Mouse (Mus musculus) liver, embryonic 15.5 days (tissue): ENCODE data around the gene Gm9745. TPM values are rescaled to one million over a fixed set of nuclear protein-coding genes. Genes with fewer than 3 reads are reported as not detected.
A peak's percentile ranks its signal among the peaks of the same experiment; 100 is the strongest.
"Not testable (repeated sequence)": the region's sequence is repeated elsewhere in the genome, so short reads cannot be mapped to it uniquely, and the experiment has no call there.

Source experiments
- ATAC-seq: fragments of 200-750 bp; cut with Nextera tagmentation; 2 replicates; pipeline ENCODE4 v1.8.0; 2017; ENCODE audit warnings: moderate number of reproducible peaks, mild to moderate bottlenecking, moderate library complexity; ENCODE audit not compliant: insufficient read depth
- H3K27ac ChIP-seq: fragments of 300-500 bp; sonication (generic); replicated peaks from 2 replicates; pipeline ENCODE4 v1.5.1; 2015; ENCODE audit warnings: mild to moderate bottlenecking, inconsistent platforms
- H3K27me3 ChIP-seq: fragments of 300-500 bp; sonication (generic); 2 replicates; pipeline ENCODE4 v1.6.1; 2015; ENCODE audit warnings: mild to moderate bottlenecking, inconsistent platforms
- H3K36me3 ChIP-seq: fragments of 300-500 bp; sonication (generic); replicated peaks from 2 replicates; pipeline ENCODE4 v1.6.1; 2015; ENCODE audit warnings: moderate library complexity, mild to moderate bottlenecking, inconsistent platforms
- H3K4me1 ChIP-seq: fragments of 300-500 bp; sonication (generic); replicated peaks from 2 replicates; pipeline ENCODE4 v1.6.1; 2015; ENCODE audit warnings: inconsistent platforms
- H3K4me2 ChIP-seq: fragments of 300-500 bp; sonication (generic); 2 replicates; pipeline ENCODE4 v1.6.1; 2015; ENCODE audit warnings: moderate library complexity, mild to moderate bottlenecking, inconsistent platforms
- H3K4me3 ChIP-seq: fragments of 300-500 bp; sonication (generic); replicated peaks from 2 replicates; pipeline ENCODE4 v1.5.1; 2015; ENCODE audit warnings: mild to moderate bottlenecking, inconsistent platforms
- H3K9ac ChIP-seq: fragments of 300-500 bp; sonication (generic); 2 replicates; pipeline ENCODE4 v1.6.1; 2015; ENCODE audit warnings: moderate library complexity, mild to moderate bottlenecking, inconsistent platforms
- H3K9me3 ChIP-seq: fragments of 300-500 bp; sonication (generic); replicated peaks from 2 replicates; pipeline ENCODE4 v1.6.1; 2016; ENCODE audit warnings: inconsistent platforms
- WGBS: fragments of 180-500 bp; shearing (Covaris S2); methylation state at CpG from one replicate; pipeline ENCODE4 v1.1.7; 2015; ENCODE audit warnings: mixed read lengths; ENCODE audit not compliant: insufficient replicate concordance; 5-methylcytosine and 5-hydroxymethylcytosine counted together
- polyA plus RNA-seq: library from polyadenylated mRNA; unstranded; fragments of >200 nt; fragmentation: Nextera tagmentation; extraction: Ambion mirVana; gene quantifications from 2 replicates; pipeline ENCODE4 v1.2.1, GENCODE M21; 2015

Gene Gm9745
- polyA plus RNA-seq: not detected in 2 replicates

DNA sequence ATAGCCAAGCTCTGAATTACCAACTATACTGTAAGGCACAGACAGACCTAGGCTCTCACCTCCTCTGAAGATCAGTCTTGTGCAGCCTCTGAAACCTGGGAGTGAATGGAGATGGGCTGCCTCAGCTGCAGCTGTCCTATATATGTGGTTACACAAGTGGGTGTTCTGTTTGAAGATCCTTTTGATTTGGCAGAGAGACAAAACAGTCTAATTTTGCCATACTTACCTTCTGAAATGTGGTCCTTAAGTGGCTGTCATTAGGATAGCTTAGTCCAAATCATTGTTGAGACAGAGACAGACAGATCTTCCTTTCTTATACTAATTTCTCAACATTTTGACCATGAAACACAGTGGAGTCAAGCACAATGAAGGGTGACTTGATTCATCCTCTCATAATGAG, at the start of gene Gm9745:
Gene Gm9745 (minus strand): TSS at position 101 of the 400 bp plus-strand sequence.
- H3K36me3 ChIP-seq, ATAC-seq, H3K9me3 ChIP-seq, H3K4me1 ChIP-seq, H3K9ac ChIP-seq, H3K4me3 ChIP-seq, H3K4me2 ChIP-seq, H3K27me3 ChIP-seq, H3K27ac ChIP-seq: not testable (repeated sequence)

DNA sequence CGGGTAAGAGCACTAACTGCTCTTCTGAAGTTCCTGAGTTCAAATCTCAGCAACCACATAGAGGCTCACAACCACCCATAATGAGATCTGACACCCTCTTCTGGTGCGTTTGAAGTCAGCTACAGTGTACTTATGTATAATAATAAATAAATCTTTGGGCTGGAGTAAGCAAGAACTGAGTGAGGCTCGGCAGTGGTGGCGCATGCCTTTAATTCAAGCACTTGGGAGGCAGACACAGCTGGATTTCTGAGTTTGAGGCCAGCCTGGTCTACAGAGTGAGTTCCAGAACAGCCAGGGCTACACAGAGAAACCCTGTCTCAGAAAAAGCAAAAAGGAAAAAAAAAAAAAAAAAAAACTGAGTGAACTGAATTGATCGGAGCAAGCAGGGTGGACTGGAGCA, 49.2 kb upstream of the Gm9745 start:
- ATAC-seq: not testable (repeated sequence)
- peak overlapping the region; percentile 97 for H3K27ac ChIP-seq
- WGBS: 76% methylated on average over 5 of the region's 5 CpGs

DNA sequence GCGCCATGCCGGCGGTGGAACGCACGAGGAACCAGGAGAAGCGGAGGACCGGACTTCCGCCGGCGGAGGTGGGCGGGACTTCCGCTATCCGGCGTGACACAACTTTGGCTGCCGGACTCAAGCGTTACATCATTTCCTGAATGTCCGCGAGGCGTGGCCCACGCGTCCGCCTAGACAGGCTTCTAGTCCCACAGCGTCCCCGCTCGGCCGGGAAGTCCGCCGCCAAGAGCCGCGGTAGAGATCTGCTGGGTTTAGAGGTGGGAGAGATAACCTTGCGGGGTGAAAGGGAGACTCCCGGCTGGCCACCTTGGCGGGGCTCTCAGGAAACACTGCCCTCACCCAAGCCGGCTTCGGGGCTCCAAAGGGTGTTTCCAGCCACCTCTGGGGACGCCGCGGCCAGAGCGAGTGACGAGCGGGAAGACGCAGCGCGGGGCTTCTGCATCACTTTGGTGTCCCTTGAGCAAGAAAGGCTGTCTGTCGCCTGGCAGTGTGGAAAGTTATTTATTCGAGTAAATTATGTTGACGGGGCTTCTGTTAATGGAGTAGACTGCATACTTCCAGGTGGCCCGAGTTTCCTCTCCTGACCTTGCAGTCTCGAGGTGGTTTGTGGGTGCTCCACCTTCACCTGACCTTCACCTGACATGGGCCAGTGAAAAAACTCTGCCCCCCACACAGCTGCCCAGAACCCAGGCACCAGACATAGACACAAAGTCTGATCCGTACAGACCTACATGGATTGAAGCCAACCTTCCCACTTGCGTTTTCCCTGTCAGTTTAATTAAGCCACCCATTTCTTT, 48.2 kb upstream of the Gm9745 start, which contains the start of gene Gtpbp4:
Gene Gtpbp4 (minus strand): TSS at position 94 of the 797 bp plus-strand sequence.
- H3K9ac ChIP-seq: peak within 1 kb of the TSS; percentile 98
- H3K4me3 ChIP-seq: peak within 1 kb of the TSS; percentile 95
- ATAC-seq: peak; percentile 95
- peaks cover 10% of the 10 kb centered on the region for H3K36me3 ChIP-seq
- H3K4me1 ChIP-seq: peaks cover 41% of the 10 kb centered on the region
- no peaks in the 10 kb centered on the region for H3K9me3 ChIP-seq
- no peaks in the 10 kb centered on the region for H3K27me3 ChIP-seq
- peak within 1 kb of the TSS; percentile 97 for H3K27ac ChIP-seq
- 1% methylated on average over 51 of the region's 51 CpGs for WGBS
- H3K4me2 ChIP-seq: peak within 1 kb of the TSS; percentile 90

More for the DNA sequence above, 49.2 kb upstream of the Gm9745 start:
- not testable (repeated sequence) for H3K9ac ChIP-seq, H3K36me3 ChIP-seq, H3K9me3 ChIP-seq, H3K27me3 ChIP-seq
- Histone ChIP-seq H3K4me2 (peak overlapping the region; percentile 90), H3K4me1 (peaks cover 41% of the 10 kb centered on the region), H3K4me3 (peak overlapping the region; percentile 95)

DNA sequence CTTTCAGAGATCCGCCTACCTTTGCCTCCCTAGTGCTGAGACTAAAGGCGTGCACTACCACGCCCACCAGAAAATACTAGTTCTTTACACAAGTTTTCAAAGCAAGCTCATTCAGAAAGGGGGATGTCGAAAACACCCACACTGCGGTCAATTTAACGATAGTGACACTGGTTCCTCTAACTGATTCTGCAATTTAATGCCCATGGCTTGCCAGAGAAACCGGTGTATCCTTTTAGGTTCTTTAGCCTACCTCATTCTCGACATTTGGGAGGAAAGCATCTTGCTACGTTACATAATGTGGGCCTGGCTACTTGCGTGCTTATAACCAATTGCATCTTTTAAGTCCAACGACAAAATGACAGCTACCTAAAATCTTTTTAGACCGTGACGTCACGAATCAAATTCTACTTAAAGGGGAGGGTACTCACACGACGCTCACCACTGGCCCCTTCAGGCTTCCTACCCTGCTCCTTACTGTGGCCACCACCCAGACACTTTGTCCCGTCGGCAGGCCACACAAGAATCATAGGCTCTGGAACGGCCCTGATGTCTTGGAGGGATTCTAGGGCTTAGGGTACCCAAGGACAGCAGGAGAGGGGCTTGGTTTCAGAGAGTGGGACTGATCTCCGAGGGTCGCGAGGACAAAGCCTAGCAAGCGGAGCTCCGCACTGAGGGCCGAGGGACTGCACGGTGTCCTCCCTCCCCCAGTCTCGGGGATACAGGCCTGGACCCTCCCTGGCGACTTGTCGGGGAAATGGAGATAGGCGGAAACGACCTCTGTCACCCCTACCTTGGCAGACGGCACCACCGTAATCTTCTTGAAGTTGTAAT, 47.3 kb upstream of the Gm9745 start:
- Histone ChIP-seq H3K36me3 (peaks cover 18% of the 10 kb centered on the region), H3K4me1 (peaks cover 41% of the 10 kb centered on the region), H3K9ac (peak overlapping the region; percentile 98), H3K4me2 (peak overlapping the region; percentile 90), H3K27me3 (no peaks in the 10 kb centered on the region), H3K4me3 (peak overlapping the region; percentile 95), H3K27ac (peak overlapping the region; percentile 97), H3K9me3 (no peaks in the 10 kb centered on the region)
- peak; percentile 20 for ATAC-seq
- under 1% methylated on average over 33 of the region's 33 CpGs for WGBS

DNA sequence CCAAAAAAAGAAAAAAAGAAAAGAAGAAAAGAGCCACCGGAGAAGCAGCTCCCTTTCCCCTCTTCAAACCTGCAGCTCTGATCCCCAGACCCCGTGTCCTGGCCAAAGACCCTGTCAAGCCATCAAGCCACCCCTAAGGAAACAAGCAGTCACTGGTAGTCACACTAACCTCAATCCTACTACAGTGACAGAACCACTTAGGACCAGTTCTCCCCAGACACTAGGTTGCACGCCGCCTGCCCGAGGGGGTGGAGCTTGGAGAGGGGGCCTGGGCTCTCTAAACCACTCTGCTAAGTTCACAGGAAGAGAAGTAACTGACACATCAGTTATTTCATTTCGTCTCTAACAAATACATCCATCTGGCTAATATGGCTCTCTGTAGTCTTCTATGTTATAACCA, 44.2 kb upstream of the Gm9745 start:
- H3K4me2 ChIP-seq: no peak overlapping the region
- H3K36me3 ChIP-seq: peaks cover 48% of the 10 kb centered on the region
- no peaks in the 10 kb centered on the region for H3K27me3 ChIP-seq
- H3K4me1 ChIP-seq: peaks cover 30% of the 10 kb centered on the region
- WGBS: 67% methylated on average over 6 of the region's 6 CpGs
- H3K27ac ChIP-seq: no peak overlapping the region
- H3K9ac ChIP-seq: no peak overlapping the region
- no peak overlapping the region for H3K4me3 ChIP-seq
- no peak for ATAC-seq
- H3K9me3 ChIP-seq: no peaks in the 10 kb centered on the region

DNA sequence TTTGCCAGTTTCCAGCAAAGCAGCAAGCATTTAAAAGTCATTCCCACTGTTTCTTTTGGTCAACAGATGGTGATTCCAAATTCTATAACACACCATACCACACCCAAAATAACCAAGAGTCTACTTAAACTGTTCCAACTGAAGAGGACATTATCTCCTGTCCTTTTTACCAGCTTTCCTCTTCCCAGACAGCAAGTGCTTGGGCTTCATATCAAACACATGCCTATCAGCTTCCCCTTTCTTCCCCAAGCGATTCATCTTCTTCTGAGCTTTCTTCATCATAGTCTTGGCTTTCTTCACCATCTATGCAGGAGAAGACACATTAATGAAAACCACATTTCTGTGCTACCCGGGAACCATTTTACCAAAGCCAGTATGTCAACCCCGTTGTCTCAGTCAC, 24.9 kb upstream of the Gm9745 start:
- ATAC-seq: no peak
- H3K4me1 ChIP-seq: no peaks in the 10 kb centered on the region
- H3K27me3 ChIP-seq: no peaks in the 10 kb centered on the region
- no peaks in the 10 kb centered on the region for H3K9me3 ChIP-seq
- no peak overlapping the region for H3K9ac ChIP-seq
- H3K4me2 ChIP-seq: no peak overlapping the region
- H3K4me3 ChIP-seq: no peak overlapping the region
- peaks cover 85% of the 10 kb centered on the region for H3K36me3 ChIP-seq
- 51% methylated on average over 3 of the region's 3 CpGs for WGBS
- H3K27ac ChIP-seq: no peak overlapping the region

DNA sequence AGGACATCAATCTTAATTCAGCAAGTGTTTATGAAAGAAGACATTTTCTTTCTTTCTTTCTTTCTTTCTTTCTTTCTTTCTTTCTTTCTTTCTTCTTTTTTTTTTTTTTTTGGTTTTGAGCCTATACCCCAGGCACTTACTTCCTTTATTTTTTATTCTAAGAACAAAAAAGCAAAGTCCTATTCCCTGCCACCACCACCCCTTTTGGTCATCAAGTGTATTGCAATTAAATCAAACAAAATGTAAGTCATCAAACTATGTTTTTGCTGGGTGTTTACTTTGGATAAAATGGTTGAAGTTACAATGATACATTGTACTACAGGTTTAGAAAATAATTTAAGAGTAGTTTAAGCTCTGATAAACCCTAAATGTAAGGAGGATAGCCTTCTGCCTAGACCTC, 24.3 kb upstream of the Gm9745 start:
- Histone ChIP-seq H3K4me3 (no peak overlapping the region), H3K27ac (no peak overlapping the region), H3K4me2 (no peak overlapping the region), H3K9me3 (no peaks in the 10 kb centered on the region), H3K4me1 (no peaks in the 10 kb centered on the region), H3K27me3 (no peaks in the 10 kb centered on the region), H3K36me3 (peaks cover 84% of the 10 kb centered on the region), H3K9ac (no peak overlapping the region)
- ATAC-seq: no peak

DNA sequence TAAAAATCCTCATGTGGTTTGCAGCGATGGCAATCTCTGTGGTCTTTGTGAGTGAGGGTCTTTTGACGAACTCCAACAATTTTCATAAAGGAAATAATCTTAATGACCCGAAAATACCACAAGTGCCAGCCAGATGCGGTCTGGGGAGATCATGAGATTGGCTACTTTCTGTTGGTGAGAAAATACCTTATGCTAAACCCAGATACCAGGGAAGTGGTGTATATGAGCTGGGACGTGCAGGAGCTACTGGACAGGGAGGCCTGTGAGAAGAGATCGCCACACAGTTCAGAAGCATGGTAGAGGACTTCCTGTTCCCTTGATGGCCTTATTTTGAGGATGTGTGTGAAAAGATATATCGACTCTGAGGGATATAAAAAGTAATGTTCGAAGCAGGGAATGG, 19.7 kb upstream of the Gm9745 start:
- no peaks in the 10 kb centered on the region for H3K9me3 ChIP-seq
- H3K36me3 ChIP-seq: peaks cover 39% of the 10 kb centered on the region
- no peaks in the 10 kb centered on the region; the same call in 1 of the 2 replicates for H3K4me1 ChIP-seq
- ATAC-seq: no peak
- no peak overlapping the region for H3K9ac ChIP-seq
- WGBS: 59% methylated on average over 8 of the region's 8 CpGs
- no peaks in the 10 kb centered on the region for H3K27me3 ChIP-seq
- H3K4me3 ChIP-seq: no peak overlapping the region
- H3K4me2 ChIP-seq: no peak overlapping the region
- no peak overlapping the region for H3K27ac ChIP-seq

DNA sequence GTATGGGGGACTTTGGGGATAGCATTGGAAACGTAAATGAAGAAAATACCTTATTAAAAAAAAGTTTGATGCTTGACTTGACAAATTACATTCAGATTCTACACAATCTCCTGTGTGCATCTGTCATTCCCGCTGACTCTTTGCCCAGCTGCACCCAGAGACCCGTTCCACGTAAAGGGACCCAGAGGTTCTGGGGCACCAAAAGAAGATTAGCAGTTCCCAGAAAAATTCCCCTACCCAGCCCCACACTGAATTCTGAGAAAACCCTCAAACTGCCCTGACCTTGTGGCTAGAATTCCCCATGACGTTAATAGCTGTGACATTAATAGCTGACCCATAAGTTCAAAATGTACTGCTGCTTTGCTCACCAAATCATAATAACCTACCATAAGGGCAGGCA, 17.2 kb upstream of the Gm9745 start:
- H3K27ac ChIP-seq: no peak overlapping the region
- peaks cover 22% of the 10 kb centered on the region for H3K36me3 ChIP-seq
- no peak overlapping the region for H3K4me2 ChIP-seq
- no peak overlapping the region for H3K4me3 ChIP-seq
- 30% methylated on average over 5 of the region's 5 CpGs for WGBS
- H3K27me3 ChIP-seq: no peaks in the 10 kb centered on the region
- H3K9ac ChIP-seq: no peak overlapping the region
- H3K4me1 ChIP-seq: no peaks in the 10 kb centered on the region; the same call in 1 of the 2 replicates
- H3K9me3 ChIP-seq: no peaks in the 10 kb centered on the region
- no peak for ATAC-seq

DNA sequence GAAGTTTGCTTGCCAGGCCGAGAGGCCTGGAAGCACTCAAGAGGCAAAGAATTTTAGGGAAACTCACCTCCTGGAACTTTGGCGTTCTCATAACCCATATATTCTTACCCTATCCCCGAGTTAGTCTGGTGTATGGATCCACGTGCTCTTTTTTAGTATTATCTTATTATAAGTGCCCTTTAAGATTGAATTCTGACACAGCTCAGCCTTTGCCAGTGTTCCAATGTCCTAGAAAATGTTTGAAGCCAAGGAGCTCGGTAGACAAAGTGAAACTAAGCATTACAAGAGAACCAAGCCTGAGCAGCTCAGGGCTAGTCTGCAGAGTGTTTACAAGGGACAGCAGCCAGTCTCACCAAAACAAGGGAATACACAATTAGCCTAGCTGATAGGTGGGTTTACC, 14.2 kb upstream of the Gm9745 start:
- H3K27me3 ChIP-seq, H3K36me3 ChIP-seq, H3K9ac ChIP-seq, H3K27ac ChIP-seq, H3K4me3 ChIP-seq, H3K4me1 ChIP-seq, ATAC-seq, H3K4me2 ChIP-seq, H3K9me3 ChIP-seq: not testable (repeated sequence)
- 43% methylated on average over 5 of the region's 5 CpGs for WGBS

DNA sequence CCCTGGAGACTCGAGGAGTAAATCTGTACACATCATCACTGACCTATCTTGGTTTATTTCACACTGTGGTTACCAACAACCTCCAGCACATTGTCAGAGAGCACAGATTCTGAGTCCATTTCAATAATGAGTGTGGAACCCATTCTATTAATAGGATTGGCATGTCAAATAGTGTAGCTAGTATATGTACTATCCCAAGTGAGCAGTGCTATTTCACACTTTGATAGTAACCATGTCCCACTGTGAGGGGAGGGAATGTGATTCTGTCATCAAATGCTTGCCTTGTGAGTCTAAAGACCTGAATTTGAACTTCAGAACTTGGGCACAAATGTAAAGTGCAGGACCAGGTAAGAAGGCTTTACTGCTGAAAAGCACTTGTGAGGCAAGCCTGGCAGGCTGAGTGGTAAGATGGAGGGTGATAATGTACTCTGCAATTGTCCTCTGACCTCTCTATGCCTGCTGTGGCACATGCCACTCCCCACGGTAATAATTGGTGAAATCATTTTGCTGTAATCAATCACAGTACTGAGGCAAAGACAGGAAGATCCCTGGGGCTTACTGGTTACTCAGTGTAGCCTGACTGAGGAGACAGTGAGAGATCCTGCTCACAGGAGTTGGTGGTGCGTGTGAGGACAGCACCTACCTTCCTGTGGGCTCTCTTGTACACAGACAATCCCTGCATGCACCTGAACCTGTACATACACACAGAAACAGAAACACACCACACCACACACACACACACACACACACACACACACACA, 13.3 kb upstream of the Gm9745 start:
- H3K9me3 ChIP-seq, H3K4me1 ChIP-seq, H3K4me3 ChIP-seq, H3K27ac ChIP-seq, H3K27me3 ChIP-seq, H3K9ac ChIP-seq, H3K4me2 ChIP-seq, H3K36me3 ChIP-seq, ATAC-seq: not testable (repeated sequence)
- WGBS: 58% methylated on average over 3 of the region's 3 CpGs
